Mouse (Mus musculus): ENCODE data around the gene Abcc8.
"Not testable (repeated sequence)": the region's sequence is repeated elsewhere in the genome, so short reads cannot be mapped to it uniquely, and the experiment has no call there.

Gene Abcc8

DNA sequence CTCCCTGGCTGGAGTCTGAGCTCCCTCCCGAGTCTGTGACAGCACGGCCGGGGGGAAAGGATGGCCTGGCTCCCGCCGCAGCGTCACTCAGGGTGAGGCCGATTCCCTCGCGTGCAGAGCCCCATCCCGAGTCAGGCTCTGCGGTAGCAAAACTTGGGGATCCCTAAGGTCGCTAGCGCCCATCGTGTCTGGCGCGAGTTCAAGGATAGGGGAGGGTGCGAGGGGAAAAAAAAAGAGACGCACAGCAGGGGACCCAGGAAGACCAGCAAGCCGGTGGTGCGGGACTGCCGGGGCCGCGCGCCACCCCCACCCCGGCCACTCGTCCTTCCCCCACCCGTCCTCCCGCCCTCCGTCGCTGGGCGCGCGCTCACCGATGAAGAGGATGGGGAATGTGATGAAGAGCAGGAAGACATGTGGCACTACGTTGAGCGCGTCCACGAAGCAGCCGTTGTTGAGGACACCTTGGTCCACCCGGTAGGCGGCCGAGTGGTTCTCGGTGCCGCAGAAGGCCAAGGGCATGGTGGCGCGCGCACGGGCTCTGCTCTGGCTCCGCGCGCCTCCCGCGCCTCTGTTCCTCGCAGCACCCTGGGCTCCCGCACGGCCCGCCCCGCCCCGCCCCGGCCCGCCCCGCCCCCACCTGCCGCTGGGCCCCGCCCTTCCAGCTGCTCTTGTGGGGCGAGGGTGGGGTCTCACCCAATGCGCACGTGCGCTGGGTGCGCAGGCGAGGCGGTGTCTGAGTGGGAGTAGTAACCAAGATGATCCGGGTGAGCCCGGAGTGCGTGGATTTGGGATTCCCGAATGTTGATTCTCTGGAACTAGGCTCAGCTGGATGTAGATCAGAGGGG lies at the start of gene Abcc8:
Abcc8 (minus strand) TSS at position 603 of the 845 bp plus-strand sequence.
- no peak for DNase-seq (ENCODE audit: low read depth)

GRCm38 (mm10) chr7:46226936-46227335 lies 47.1 kb upstream of the Abcc8 start:
- DNase-seq (ENCODE audit: low read depth): no peak

GRCm38 (mm10) chr7:46226253-46226652 lies 46.4 kb upstream of the Abcc8 start:
- DNase-seq (ENCODE audit: low read depth): peak; percentile 20

DNA sequence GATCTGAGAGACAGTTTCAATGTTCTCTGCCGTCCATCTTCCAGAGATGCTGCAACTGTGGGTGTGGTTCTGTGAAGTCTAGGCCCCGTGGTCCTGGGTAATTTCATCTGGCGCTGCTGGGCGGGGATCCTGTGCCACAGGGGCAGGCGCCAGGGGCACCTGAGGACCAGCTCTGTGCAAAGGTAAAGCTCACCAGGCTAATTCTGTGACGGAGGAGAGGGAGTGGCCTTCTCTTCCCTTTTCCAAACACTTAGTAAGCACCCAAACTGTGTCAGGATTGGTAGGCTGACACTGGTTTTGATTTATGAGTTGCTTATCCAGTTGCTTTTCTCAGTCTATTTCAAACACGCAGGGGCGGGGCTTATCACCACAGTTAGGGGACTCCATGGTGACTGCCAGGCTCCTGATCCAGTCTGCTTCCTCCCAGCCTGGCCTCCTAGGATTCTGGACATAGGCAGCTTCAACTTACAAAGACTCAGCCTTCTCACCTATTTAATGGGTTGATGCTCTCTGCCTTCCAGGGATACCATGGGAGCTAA lies 40.8 kb upstream of the Abcc8 start:
- no peak for DNase-seq (ENCODE audit: low read depth)

DNA sequence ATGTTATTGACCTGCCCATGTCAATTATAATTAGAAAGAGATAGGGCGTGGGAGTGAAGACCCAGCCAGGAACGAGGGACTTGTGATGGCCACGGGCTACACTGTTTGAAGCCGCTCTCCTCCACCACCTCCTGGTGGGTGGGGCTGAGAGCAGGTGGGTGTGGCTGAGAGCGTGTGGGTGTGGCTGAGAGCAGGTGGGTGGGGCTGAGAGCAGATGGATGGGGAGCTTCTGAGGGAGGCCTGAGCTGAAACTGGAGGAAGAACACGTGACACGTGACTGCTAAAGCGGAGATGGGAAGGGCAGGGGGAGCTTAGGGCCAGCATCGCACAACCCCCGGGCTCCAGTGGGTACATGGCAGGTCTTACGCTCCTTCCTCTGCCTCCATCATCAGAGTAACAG lies 38.6 kb upstream of the Abcc8 start:
- peak; percentile 21 for DNase-seq (ENCODE audit: low read depth)

DNA sequence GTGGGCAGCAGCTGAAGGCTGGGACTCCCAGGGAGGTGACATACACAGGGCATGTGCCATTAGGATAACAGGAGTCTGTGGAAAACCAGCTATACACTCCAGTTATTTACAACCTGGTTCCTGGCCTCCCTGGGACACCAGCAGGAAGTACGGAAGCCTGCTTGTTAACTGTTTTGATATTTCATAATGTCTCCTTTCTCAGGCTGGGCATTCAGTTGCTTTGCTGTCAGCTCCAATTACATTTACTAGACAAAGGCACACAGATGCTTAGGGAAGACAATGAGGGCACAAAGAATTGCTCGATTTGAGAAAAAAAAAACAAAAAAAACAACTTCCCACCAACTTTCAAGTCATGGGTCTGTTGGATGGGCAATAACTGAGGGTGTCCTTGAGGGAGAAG lies 36.6 kb upstream of the Abcc8 start:
- DNase-seq (ENCODE audit: low read depth): no peak

DNA sequence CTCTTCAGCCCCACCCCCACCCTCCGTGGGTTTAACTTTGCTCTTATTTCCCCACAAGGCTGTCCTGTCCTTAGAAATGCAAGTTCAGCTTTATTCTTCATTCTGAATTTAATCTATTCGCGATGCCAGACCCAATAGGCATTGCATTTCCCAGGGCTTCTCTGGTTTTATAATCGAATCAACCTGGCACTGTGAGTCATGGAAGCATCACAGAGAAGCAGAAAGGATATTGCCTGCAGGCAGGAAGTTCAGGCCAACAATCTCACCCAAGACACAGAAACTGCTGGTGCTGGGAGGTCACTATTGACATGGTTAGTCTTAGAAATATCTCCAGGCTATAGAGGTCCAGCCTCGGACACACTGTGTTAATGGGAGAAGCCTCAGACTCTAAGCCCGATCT lies 30.4 kb upstream of the Abcc8 start:
- no peak for DNase-seq (ENCODE audit: low read depth)

DNA sequence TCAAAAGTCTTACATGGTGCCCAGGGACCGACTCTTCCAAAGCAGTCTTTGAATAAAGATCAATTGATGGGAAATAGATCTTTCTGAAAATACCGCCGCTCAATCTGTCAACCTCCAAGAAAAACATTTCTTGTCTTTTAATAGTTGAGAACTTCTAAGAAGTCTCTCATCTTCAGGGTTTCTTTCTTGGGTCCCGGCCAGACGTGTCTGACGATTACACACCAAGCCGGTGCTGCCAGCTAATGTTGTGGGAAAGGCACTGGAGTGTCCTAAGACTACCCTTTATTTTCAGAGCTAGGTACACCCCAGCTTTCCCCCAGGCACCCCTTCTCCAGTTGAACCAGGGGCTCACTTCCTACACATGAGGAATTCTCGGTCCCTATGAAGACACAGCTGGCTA lies 28.3 kb upstream of the Abcc8 start:
- DNase-seq (ENCODE audit: low read depth): no peak

GRCm38 (mm10) chr7:46204775-46205174 lies 24.9 kb upstream of the Abcc8 start:
- DNase-seq (ENCODE audit: low read depth): no peak

- DNase-seq (ENCODE audit: low read depth): no peak
Measured at GRCm38 (mm10) chr7:46204046-46204471, 24.2 kb upstream of the Abcc8 start.

GRCm38 (mm10) chr7:46201649-46202048 lies 21.8 kb upstream of the Abcc8 start:
- DNase-seq (ENCODE audit: low read depth): no peak

- no peak for DNase-seq (ENCODE audit: low read depth)
Measured at GRCm38 (mm10) chr7:46200021-46200420, 20.2 kb upstream of the Abcc8 start.

DNA sequence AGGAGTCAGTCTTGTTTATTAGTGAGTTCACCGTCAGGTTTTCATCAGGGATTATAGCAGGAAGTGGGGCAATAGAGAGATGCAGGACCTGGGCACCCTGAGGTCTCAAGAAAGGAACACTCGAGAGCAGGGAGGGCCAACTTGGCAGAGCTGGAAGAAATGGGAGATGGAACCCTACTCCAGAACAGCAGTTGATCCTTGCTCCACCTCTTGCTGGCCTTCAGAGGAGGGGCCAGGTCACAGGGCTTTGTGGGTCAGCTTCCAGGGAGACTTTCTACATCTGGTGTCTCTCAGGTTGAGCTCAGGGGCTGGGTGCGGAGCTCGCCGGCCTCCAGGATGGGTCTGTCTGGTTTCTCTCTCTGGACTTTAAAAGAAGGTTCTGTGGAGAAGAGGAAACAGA lies 15.5 kb upstream of the Abcc8 start:
- no peak for DNase-seq (ENCODE audit: low read depth)

GRCm38 (mm10) chr7:46184232-46184631 lies 4.4 kb upstream of the Abcc8 start:
- no peak for DNase-seq (ENCODE audit: low read depth)

GRCm38 (mm10) chr7:46181590-46181989 lies 1.8 kb upstream of the Abcc8 start:
- DNase-seq (ENCODE audit: low read depth): peak; percentile 22

- not testable (repeated sequence) for DNase-seq (ENCODE audit: low read depth)
Measured at GRCm38 (mm10) chr7:46168980-46169379, 10.9 kb downstream of the Abcc8 start.

- no peak for DNase-seq (ENCODE audit: low read depth)
Measured at GRCm38 (mm10) chr7:46168402-46168801, 11.4 kb downstream of the Abcc8 start.

GRCm38 (mm10) chr7:46167901-46168300 lies 11.9 kb downstream of the Abcc8 start:
- no peak for DNase-seq (ENCODE audit: low read depth)

GRCm38 (mm10) chr7:46165876-46166275 lies 14.0 kb downstream of the Abcc8 start:
- DNase-seq (ENCODE audit: low read depth): no peak

DNA sequence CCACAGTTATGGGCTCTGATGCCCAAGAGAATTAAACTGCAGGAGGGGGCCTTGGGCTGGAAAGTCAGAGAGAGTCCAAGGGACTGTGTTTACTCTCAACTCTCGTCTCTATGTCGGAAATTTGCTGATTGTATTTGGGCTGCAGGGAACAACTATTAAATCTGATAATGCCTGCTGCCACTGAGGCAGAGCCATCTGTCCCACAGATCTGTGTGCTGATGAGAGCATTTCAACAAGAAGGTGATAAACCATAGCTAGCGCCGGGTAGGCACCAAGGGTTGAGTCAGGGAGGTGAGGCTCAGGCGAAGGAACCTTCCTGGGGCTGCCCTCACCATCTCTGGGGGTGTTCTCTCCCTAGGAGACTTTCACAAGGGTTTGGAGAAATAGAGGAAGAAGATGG lies 17.1 kb downstream of the Abcc8 start:
- no peak for DNase-seq (ENCODE audit: low read depth)

- DNase-seq (ENCODE audit: low read depth): no peak
Measured at GRCm38 (mm10) chr7:46162132-46162727, 17.6 kb downstream of the Abcc8 start.

GRCm38 (mm10) chr7:46161615-46162014 lies 18.2 kb downstream of the Abcc8 start:
- DNase-seq (ENCODE audit: low read depth): no peak

- no peak for DNase-seq (ENCODE audit: low read depth)
Measured at GRCm38 (mm10) chr7:46157746-46158145, 22.1 kb downstream of the Abcc8 start.

All from c-Kit-positive CD71-positive TER-119-negative erythroid progenitor cells, embryonic 14.5 days (primary cell).